8 mouse cellular contexts compared by ENCODE assay signal in genomic region chr17:12994069-12994468, GRCm38 (mm10). TPM values are rescaled to one million over a fixed set of nuclear protein-coding genes. Genes with fewer than 3 reads are reported as not detected.
DNase-seq lines count a peak whose midpoint lies in the region; ATAC-seq and TF ChIP-seq lines count a peak whose summit lies in the region.

Wtap (minus strand) TSS chr17:12994169.

- H3K4me1 ChIP-seq in thymus, adult 2 months (replicated peaks; ENCODE audit: control insufficient read depth, insufficient read depth, low read length) = peaks cover 3% of the 10 kb centered on the region; the same call in 1 of the 2 replicates
- H3K4me1 ChIP-seq in forebrain, embryonic 11.5 days (replicated peaks; ENCODE audit: control insufficient read depth, insufficient read depth, low read length) = no peaks in the 10 kb centered on the region
- peaks cover 5% of the 10 kb centered on the region; the same call in 1 of the 2 replicates for H3K4me1 ChIP-seq in limb, embryonic 14.5 days (ENCODE audit: control insufficient read depth, insufficient read depth, low read length)
- H3K4me1 ChIP-seq in stomach, embryonic 15.5 days = peaks cover 4% of the 10 kb centered on the region; the same call in 1 of the 2 replicates

- H3K9ac ChIP-seq in forebrain, embryonic 11.5 days (ENCODE audit: low read length) = peak within 1 kb of the TSS; percentile 100
- peak within 1 kb of the TSS; percentile 99 for H3K9ac ChIP-seq in limb, embryonic 14.5 days (ENCODE audit: low read depth, low read length, severe bottlenecking)
- peak within 1 kb of the TSS; percentile 58; the same call in 1 of the 2 replicates for H3K9ac ChIP-seq in stomach, embryonic 15.5 days

- no peak for TF ChIP-seq POLR2A in thymus, adult 2 months (IDR thresholded peaks at IDR 0.05; ENCODE audit: control insufficient read depth, extremely low read depth, insufficient read depth, low read length, poor library complexity)
- TF ChIP-seq POLR2A in limb, embryonic 14.5 days (IDR thresholded peaks at IDR 0.05; ENCODE audit: borderline replicate concordance, extremely low read depth, insufficient read depth, insufficient read length) = no peak

- H3K4me3 ChIP-seq in thymus, adult 2 months (ENCODE audit: control insufficient read depth, insufficient read depth, low read length) = no peak within 1 kb of the TSS
- H3K4me3 ChIP-seq in forebrain, embryonic 11.5 days (ENCODE audit: low read depth, low read length) = peak within 1 kb of the TSS; percentile 97
- H3K4me3 ChIP-seq in limb, embryonic 14.5 days (replicated peaks; ENCODE audit: low read length) = peak within 1 kb of the TSS; percentile 97
- peak within 1 kb of the TSS; percentile 100 for H3K4me3 ChIP-seq in stomach, embryonic 15.5 days (replicated peaks)

- intact Hi-C loops in heart, postnatal 36 days (cut with DNase I) = loop anchor here (5.0 to 10.0 kb wide), 2 partner anchors 577 to 679 kb away; partner anchors contain the start of gene Map3k4

- DNase-seq in thymus, adult 2 months = no peak
- no peak for DNase-seq in thymus, postnatal 14 days
- no peak for DNase-seq in forebrain, embryonic 11.5 days (ENCODE audit: low spot score)
- no peak for DNase-seq in heart, postnatal 36 days
- no peak for DNase-seq in limb, embryonic 14.5 days (ENCODE audit: low spot score)
- no peak for DNase-seq in cerebellum, adult 8-10 months
- no peak for DNase-seq in thymus, postnatal 25 days

- WGBS in thymus, adult 2 months = 82% methylated on average over 1 of the region's 1 CpGs
- 82% methylated on average over 1 of the region's 1 CpGs for WGBS in forebrain, embryonic 11.5 days
- WGBS in limb, embryonic 14.5 days = 79% methylated on average over 1 of the region's 1 CpGs
- WGBS in stomach, embryonic 15.5 days = 61% methylated on average over 1 of the region's 1 CpGs

- no peak within 1 kb of the TSS for H3K27ac ChIP-seq in thymus, adult 2 months (ENCODE audit: control insufficient read depth, insufficient read depth, low read length)
- peak within 1 kb of the TSS; percentile 99 for H3K27ac ChIP-seq in forebrain, embryonic 11.5 days (ENCODE audit: low read depth, low read length)
- H3K27ac ChIP-seq in limb, embryonic 14.5 days (replicated peaks; ENCODE audit: low read depth, low read length) = peak within 1 kb of the TSS; percentile 99
- peak within 1 kb of the TSS; percentile 100 for H3K27ac ChIP-seq in stomach, embryonic 15.5 days

- no peak for TF ChIP-seq CTCF in thymus, adult 2 months (IDR thresholded peaks at IDR 0.05; ENCODE audit: borderline replicate concordance, control insufficient read depth, extremely low read depth, insufficient read depth, low read length, poor library complexity)

- H3K9me3 ChIP-seq in forebrain, embryonic 11.5 days (ENCODE audit: control insufficient read depth, low read length) = no peaks in the 10 kb centered on the region
- no peaks in the 10 kb centered on the region for H3K9me3 ChIP-seq in limb, embryonic 14.5 days (ENCODE audit: control insufficient read depth, low read length)
- H3K9me3 ChIP-seq in stomach, embryonic 15.5 days = no peaks in the 10 kb centered on the region

- ATAC-seq in forebrain, embryonic 11.5 days (replicated peaks; ENCODE audit: low FRiP score) = no peak
- no peak for ATAC-seq in limb, embryonic 14.5 days (ENCODE audit: low FRiP score, low read depth)
- ATAC-seq in stomach, embryonic 15.5 days (ENCODE audit: insufficient read depth, low FRiP score, low read depth) = no peak

- no peaks in the 10 kb centered on the region for H3K36me3 ChIP-seq in thymus, adult 2 months (ENCODE audit: control insufficient read depth, insufficient read depth, low read length)
- H3K36me3 ChIP-seq in forebrain, embryonic 11.5 days (ENCODE audit: control insufficient read depth, insufficient read depth, low read length) = no peaks in the 10 kb centered on the region
- no peaks in the 10 kb centered on the region for H3K36me3 ChIP-seq in limb, embryonic 14.5 days (ENCODE audit: control insufficient read depth, insufficient read depth, low read length)
- no peaks in the 10 kb centered on the region for H3K36me3 ChIP-seq in stomach, embryonic 15.5 days

- H3K27me3 ChIP-seq in thymus, adult 2 months (ENCODE audit: control insufficient read depth, insufficient read depth, low read length) = no peaks in the 10 kb centered on the region
- no peaks in the 10 kb centered on the region for H3K27me3 ChIP-seq in forebrain, embryonic 11.5 days (ENCODE audit: control insufficient read depth, insufficient read depth, low read length)
- H3K27me3 ChIP-seq in limb, embryonic 14.5 days (ENCODE audit: control insufficient read depth, insufficient read depth, low read length) = no peaks in the 10 kb centered on the region
- no peaks in the 10 kb centered on the region for H3K27me3 ChIP-seq in stomach, embryonic 15.5 days (replicated peaks)

- peak within 1 kb of the TSS; percentile 60 for H3K4me2 ChIP-seq in forebrain, embryonic 11.5 days (ENCODE audit: low read depth, low read length, severe bottlenecking)
- peak within 1 kb of the TSS; percentile 71 for H3K4me2 ChIP-seq in limb, embryonic 14.5 days (replicated peaks; ENCODE audit: low read depth, low read length, severe bottlenecking)
- H3K4me2 ChIP-seq in stomach, embryonic 15.5 days = peak within 1 kb of the TSS; percentile 67

RNA-seq across cellular contexts. Expression of gene Wtap, which starts in this region (rescaled TPM):
- polyA plus RNA-seq in thymus, adult 2 months (2012; rRNA removed) = 31.1 and 31.2 TPM in 2 replicates
- polyA plus RNA-seq in forebrain, embryonic 11.5 days (2014; fragmentation: Nextera tagmentation; extraction: Ambion mirVana) = 140 and 141 TPM in 2 replicates
- 10 to 100 TPM; 32.3 to 33.9 TPM for total RNA-seq in heart, postnatal 36 days (2021)
- 61.7 and 86.1 TPM in 2 replicates for polyA plus RNA-seq in limb, embryonic 14.5 days (2012; rRNA removed)
- polyA plus RNA-seq in limb, embryonic 14.5 days (2014; fragmentation: Nextera tagmentation; extraction: Ambion mirVana) = 135 and 141 TPM in 2 replicates
- 119 and 122 TPM in 2 replicates for polyA plus RNA-seq in stomach, embryonic 15.5 days (2015; fragmentation: Nextera tagmentation; extraction: Ambion mirVana)
